Mouse (Mus musculus) lung, adult 2 months (tissue): ENCODE data around the gene Gm5089. TPM values are rescaled to one million over a fixed set of nuclear protein-coding genes. Genes with fewer than 3 reads are reported as not detected.

Experiments used
- DNase-seq: peaks from one replicate; pipeline ENCODE4 v3.0.0; 2022
- H3K4me1 ChIP-seq: fragments of 200-500 bp; 2 replicates; pipeline ENCODE4 v1.6.1; 2011; ENCODE audit warnings: low read length; ENCODE audit not compliant: control insufficient read depth, insufficient read depth
- H3K4me3 ChIP-seq: fragments of 200-500 bp; replicated peaks from 2 replicates; pipeline ENCODE3; 2011; ENCODE audit warnings: low read depth, mild to moderate bottlenecking, control low read depth, low read length; ENCODE audit errors: extremely low read depth
- CTCF ChIP-seq: fragments of 200-500 bp; IDR thresholded peaks from 2 replicates; pipeline ENCODE4 v1.5.1; 2011; ENCODE audit warnings: mild to moderate bottlenecking, low read length, control low read depth; ENCODE audit not compliant: insufficient read depth
- POLR2A ChIP-seq: fragments of 200-500 bp; IDR thresholded peaks from 2 replicates; pipeline ENCODE4 v1.6.1; 2011; ENCODE audit warnings: low read depth, mild to moderate bottlenecking, control low read depth, low read length, borderline replicate concordance; ENCODE audit errors: extremely low read depth
- WGBS: fragments of 180-500 bp; shearing (Covaris S2); methylation state at CpG from one replicate; pipeline ENCODE4 v1.1.7; 2018; 5-methylcytosine and 5-hydroxymethylcytosine counted together
- polyA plus RNA-seq: library from polyadenylated mRNA; depleted of rRNA; stranded (reverse); fragments of >200 nt; gene quantifications from 2 replicates; pipeline ENCODE4 v1.2.3, GENCODE M21; 2012; rRNA removed

Gene Gm5089
- not detected in 2 replicates for polyA plus RNA-seq

DNA sequence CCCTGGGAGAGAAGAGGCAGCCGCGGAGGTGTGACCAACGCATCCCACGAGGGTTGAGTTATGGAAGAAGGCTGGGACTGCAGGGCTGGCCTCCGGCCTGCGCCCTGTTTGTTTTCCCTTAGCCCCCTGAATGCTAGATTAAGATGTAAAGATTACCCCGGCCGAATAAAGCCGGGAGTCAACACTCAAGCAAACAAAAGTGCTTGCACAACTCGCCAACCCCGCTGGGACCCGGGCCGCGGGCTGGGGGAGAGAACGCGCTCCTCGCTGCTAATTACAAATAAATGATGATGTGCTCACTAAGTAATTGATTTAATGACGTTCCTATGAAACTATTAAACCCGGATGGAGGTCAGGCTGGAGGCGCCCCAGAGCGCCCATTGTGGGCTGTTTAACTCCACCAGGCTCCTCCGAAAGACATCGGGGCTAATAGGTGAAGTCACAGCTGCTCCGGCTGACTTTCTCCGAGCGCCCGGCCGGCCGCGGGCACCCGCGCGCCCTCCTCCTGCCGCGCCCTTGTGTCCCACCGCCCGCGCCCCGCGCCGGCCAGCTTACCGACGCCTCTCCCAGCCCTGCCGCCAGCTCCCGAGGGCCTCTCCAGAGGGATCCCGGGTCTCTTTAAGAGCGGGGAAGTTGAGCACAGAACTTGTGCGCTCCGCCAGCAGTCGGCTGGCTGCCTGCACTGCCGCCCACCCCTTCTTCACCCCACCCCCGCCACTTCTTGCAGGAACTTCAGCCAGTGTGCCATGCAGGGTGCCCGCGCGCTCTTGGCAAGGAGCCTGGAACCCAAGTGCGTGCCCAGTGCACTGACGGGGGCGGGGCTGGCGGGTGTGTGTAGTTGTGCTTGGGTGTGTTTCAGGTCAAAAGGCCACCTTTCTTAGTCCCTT, at the start of gene Gm5089:
Gene Gm5089, minus strand, starts transcription at position 620 of the 887 bp plus-strand sequence.
- WGBS = 1% methylated on average over 59 of the region's 59 CpGs
- no peak within 1 kb of the TSS for H3K4me3 ChIP-seq
- peak; percentile 48 for DNase-seq

DNA sequence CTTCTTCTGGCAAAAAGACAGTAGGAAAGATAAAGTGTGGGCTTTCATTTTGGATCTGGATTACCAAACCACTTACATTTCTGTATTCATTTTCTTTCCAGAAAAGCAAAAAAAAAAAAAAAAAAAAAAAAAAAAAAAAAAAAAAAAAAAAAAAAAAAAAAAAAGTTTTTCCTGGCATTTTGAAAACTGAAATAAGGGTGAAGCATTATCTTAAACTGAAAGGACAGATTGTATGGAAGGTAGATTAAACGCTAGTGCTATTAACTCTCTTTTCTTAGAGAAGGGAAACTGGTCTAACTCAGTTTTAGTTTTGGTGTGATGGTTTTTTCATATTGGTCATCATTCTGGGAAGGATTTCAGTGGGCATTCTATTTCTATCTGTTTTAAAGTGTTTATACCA, 41.1 kb upstream of the Gm5089 start:
- no peak for TF ChIP-seq POLR2A
- no peak for TF ChIP-seq CTCF
- DNase-seq = no peak
- Histone ChIP-seq H3K4me3 (no peak overlapping the region), H3K4me1 (0 out of 2 replicates have a peak, but pooled peaks cover 3% of the 10 kb centered on the region)
- 68% methylated on average over 1 of the region's 1 CpGs for WGBS

More for the DNA sequence above, at the start of gene Gm5089:
- peaks cover 2% of the 10 kb centered on the region; the same call in 1 of the 2 replicates for H3K4me1 ChIP-seq
- no peak for TF ChIP-seq POLR2A
- no peak for TF ChIP-seq CTCF

DNA sequence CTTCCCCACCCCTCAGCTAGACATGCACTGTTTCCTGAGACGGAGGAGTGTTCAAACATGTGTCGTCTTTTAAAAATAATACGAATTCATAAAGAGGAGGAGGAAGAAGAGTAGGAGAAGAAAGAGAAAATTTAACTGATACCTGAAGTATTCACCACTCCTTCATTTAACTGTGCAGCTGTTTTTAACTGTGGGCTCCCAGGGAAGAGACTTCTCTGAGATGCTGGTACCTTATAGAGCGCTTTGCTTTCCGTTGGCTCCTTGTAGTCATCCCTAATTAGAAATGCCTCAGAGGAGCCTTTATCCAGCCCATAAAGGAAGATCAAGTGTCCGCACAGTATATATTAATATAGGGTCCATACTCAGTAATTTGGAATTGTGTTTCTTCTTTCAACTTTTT, 40.6 kb upstream of the Gm5089 start:
- WGBS = 70% methylated on average over 6 of the region's 6 CpGs
- DNase-seq = no peak
- no peak for TF ChIP-seq POLR2A
- TF ChIP-seq CTCF = no peak
- no peak overlapping the region for H3K4me3 ChIP-seq
- 0 out of 2 replicates have a peak, but pooled peaks cover 3% of the 10 kb centered on the region for H3K4me1 ChIP-seq

DNA sequence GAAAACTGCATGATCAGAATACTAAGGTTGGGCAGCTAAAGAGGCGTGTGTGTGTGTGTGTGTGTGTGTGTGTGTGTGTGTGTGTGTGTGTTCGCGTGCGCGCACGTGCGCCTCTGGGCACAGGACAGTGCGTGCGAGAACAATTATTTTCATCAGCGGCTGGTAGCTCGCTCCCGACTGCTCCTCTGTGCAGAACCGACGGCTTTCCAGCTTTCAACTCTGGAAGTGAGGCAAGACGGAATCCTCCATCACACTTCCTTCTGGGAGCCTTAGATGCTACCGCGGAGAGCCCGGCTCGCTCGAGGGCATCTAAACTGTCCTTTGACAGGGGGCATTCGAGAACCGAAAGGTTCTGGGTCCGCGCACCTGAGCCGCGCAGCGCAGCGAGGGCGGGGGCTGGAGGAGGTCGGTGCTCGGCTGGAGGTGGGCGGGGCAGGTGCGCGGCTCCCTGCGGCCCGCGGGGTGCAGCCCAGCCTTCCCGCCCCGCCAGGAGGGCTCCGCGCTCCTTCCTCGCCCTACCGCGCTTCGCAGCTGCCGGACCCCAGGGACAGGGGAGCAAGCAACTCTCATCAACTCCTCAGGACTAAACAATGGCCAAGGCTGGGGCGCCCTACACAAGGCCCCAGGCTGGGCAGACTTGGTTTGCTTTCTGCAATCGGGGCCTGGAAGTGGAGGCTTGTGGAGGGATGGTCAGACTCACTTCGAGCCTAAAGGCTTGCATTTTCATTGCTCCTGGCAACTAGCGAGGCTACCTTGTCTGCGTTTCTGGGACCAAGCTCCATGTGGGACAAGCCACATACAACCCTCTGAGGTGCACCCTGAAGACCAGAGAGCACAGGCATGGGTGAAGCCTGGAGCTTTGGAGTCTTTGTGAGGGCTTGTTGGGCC, 39.8 kb upstream of the Gm5089 start, which contains the start of gene Gm10837:
Gene Gm10837, plus strand, starts transcription at position 146 of the 888 bp plus-strand sequence.
- Histone ChIP-seq H3K4me1 (0 out of 2 replicates have a peak, but pooled peaks cover 3% of the 10 kb centered on the region), H3K4me3 (no peak within 1 kb of the TSS)
- TF ChIP-seq POLR2A (no peak), CTCF (no peak)
- DNase-seq = no peak
- WGBS = 3% methylated on average over 51 of the region's 51 CpGs

DNA sequence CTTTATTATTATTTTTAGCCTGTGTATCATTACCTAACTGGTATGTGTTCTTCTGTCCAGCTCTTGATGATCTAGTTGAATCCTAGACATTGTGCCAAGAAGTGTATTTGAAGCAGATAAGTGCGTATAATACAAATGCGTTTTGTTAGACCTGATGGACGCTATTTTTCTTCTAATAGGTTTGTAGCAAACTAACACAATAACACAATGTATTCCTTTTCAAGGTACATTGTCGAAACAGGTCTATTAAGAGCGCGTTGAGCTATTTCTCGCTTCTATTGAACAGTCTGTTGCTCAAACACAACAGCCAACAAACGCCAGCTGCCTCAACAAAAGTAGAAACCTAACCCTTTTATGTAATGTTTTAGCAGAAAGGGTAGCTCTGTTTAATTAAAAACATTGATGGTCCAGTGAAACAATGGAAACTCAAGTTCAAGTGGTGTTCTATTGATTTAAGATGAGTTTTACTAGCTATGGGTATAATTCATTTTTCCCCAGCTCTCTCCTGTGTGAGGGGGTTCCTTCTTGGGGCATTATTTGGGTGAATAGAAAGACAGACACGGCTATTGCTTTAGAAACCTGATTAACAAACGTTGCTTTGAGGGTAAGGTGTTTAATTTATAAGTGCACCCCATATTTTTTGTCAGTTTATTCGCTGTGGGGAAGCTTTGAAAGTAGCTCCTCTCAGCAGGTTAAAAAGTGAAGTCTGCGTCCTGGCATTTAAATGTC, 38.9 kb upstream of the Gm5089 start:
- DNase-seq = no peak
- Histone ChIP-seq H3K4me1 (0 out of 2 replicates have a peak, but pooled peaks cover 3% of the 10 kb centered on the region), H3K4me3 (no peak overlapping the region)
- 12% methylated on average over 12 of the region's 12 CpGs for WGBS
- no peak for TF ChIP-seq CTCF
- TF ChIP-seq POLR2A = no peak

DNA sequence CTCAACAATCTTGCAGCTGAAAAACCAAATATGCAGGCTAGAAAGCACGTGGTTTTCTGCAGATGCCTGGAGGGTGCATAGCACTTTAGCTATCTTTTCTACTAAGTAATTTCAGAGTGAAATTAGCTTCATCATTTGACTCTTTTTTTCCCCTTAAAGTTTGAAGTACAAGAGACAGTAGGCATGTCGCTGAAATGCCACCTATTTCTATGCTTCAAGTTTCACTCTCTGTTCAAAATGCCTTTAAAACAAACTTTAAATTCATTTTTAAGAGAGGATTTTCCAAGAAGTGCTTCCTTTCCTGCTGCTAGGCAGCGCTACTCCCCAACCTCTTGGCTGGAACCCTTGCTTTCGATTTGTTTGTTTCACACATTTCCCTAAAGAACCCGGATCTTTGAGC, 38.1 kb upstream of the Gm5089 start:
- TF ChIP-seq CTCF (no peak), POLR2A (no peak)
- Histone ChIP-seq H3K4me3 (no peak overlapping the region), H3K4me1 (0 out of 2 replicates have a peak, but pooled peaks cover 3% of the 10 kb centered on the region)
- no peak for DNase-seq
- 4% methylated on average over 5 of the region's 5 CpGs for WGBS

DNA sequence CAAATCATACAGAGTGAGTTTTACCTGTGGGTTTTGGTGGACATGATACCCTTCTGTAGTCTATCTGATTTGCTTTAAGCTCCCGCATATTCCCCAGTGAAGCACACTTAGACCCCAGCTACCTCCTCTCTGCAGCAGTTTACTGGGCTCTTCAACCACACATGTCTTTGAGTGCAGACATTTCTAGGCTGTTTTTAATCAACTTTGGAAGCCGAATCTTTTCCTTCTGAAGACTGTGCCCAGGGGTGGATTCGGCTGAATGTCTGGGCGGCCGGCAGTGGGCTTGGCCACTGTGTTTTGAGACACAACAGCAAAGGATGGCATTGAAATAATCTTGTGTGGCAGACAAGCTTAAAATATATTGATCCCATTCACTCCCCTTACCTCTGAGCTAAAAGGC, 36.5 kb upstream of the Gm5089 start:
- no peak overlapping the region for H3K4me3 ChIP-seq
- 0 out of 2 replicates have a peak, but pooled peaks cover 3% of the 10 kb centered on the region for H3K4me1 ChIP-seq
- no peak for DNase-seq
- TF ChIP-seq CTCF (no peak), POLR2A (no peak)
- 6% methylated on average over 5 of the region's 5 CpGs for WGBS

DNA sequence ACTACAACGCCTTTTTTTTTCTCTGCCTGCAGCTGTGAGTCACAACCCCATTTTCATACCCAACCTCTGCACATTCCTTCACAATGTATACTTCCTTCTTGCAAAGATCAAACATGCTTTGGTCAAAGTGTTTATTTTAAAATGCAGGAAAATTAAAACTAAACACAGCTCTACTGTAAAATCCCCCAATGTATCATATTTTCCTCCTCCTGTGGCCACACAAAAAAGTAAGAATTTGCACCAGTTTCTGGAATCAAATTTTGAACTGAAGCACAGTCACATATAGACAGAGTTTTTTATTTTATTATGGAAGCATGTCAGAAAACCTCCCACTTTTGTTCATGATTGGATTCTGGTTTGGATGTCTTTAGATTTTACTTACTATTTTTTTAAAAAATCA, 35.7 kb upstream of the Gm5089 start:
- no peak for DNase-seq
- H3K4me3 ChIP-seq = no peak overlapping the region
- WGBS = 10% methylated on average over 1 of the region's 1 CpGs
- TF ChIP-seq CTCF (no peak), POLR2A (no peak)
- H3K4me1 ChIP-seq = 0 out of 2 replicates have a peak, but pooled peaks cover 3% of the 10 kb centered on the region
